19 mouse cellular contexts compared by ENCODE assay signal in genomic region chr7:67968394-67968793, GRCm38 (mm10). TPM values are rescaled to one million over a fixed set of nuclear protein-coding genes. Genes with fewer than 3 reads are reported as not detected.
DNase-seq lines count a peak whose midpoint lies in the region; ATAC-seq lines count a peak whose summit lies in the region.
"Had no signal": no experiment of that assay in that cellular context is flagged by ENCODE, and none has a peak within 500 bp of the region (broad histone marks: within the 10 kb centered on the region; RNA-seq: fewer than 3 reads in every experiment).

No protein-coding gene starts in this region.

- no peaks in the 10 kb centered on the region for H3K9me3 ChIP-seq in heart, embryonic 16.5 days (replicated peaks; ENCODE audit: control insufficient read depth, low read length)
- no peaks in the 10 kb centered on the region for H3K9me3 ChIP-seq in midbrain, embryonic 11.5 days (ENCODE audit: control insufficient read depth, low read length)
- H3K9me3 ChIP-seq: hindbrain, embryonic 10.5 days; limb, embryonic 13.5 days; liver, embryonic 15.5 days; midbrain, embryonic 13.5 days had no signal

- no peak for DNase-seq in heart, postnatal 36 days
- DNase-seq in 3134 (ENCODE audit: extremely low read depth, insufficient read length, low spot score) (peak; percentile 28), NIH3T3 (ENCODE audit: low read depth) (peak; percentile 85)
- peak; percentile 43 for DNase-seq in mesoderm, embryonic 11.5 days (ENCODE audit: low read depth, low spot score)
- no peak for DNase-seq in natural killer cell, adult 2 months (ENCODE audit: low spot score in 2 of 2)
- no peak for DNase-seq in midbrain, embryonic 11.5 days (ENCODE audit: low spot score, missing footprints)
- DNase-seq: adrenal gland, postnatal 10 days; cerebellum, postnatal 25 days; embryo, embryonic 11 days; gastrocnemius, postnatal 10 days; right cerebral cortex, postnatal 14 days; spleen, adult 18-20 months; thymus, adult 2 months had no signal

- peaks cover 53% of the 10 kb centered on the region for H3K4me1 ChIP-seq in heart, embryonic 16.5 days (ENCODE audit: control insufficient read depth, insufficient read depth, low read length)
- peaks cover 21% of the 10 kb centered on the region for H3K4me1 ChIP-seq in midbrain, embryonic 11.5 days (ENCODE audit: control insufficient read depth, insufficient read depth, low read length)

- no peak overlapping the region for H3K9ac ChIP-seq in heart, embryonic 16.5 days (ENCODE audit: low read length)
- H3K9ac ChIP-seq in midbrain, embryonic 11.5 days (ENCODE audit: low read length), result no peak overlapping the region
- H3K9ac ChIP-seq: limb, embryonic 13.5 days; liver, embryonic 15.5 days; midbrain, embryonic 13.5 days had no signal

- H3K36me3 ChIP-seq in heart, embryonic 16.5 days (ENCODE audit: control insufficient read depth, insufficient read depth), result no peaks in the 10 kb centered on the region
- H3K36me3 ChIP-seq in midbrain, embryonic 11.5 days (ENCODE audit: control insufficient read depth, insufficient read depth, low read length), result no peaks in the 10 kb centered on the region
- H3K36me3 ChIP-seq: liver, embryonic 15.5 days; midbrain, embryonic 13.5 days had no signal

- intact Hi-C loops in heart, postnatal 36 days (cut with DNase I), result no loop called here

- WGBS in heart, embryonic 16.5 days, result 43% methylated on average over 12 of the region's 12 CpGs
- 89% methylated on average over 12 of the region's 12 CpGs for WGBS in midbrain, embryonic 11.5 days

- H3K4me3 ChIP-seq in heart, embryonic 16.5 days (ENCODE audit: low read length), result no peak overlapping the region
- no peak overlapping the region for H3K4me3 ChIP-seq in midbrain, embryonic 11.5 days (ENCODE audit: low read depth, low read length)
- H3K4me3 ChIP-seq: hindbrain, embryonic 10.5 days; limb, embryonic 13.5 days; liver, embryonic 15.5 days; midbrain, embryonic 13.5 days had no signal

- no peaks in the 10 kb centered on the region for H3K27me3 ChIP-seq in heart, embryonic 16.5 days (ENCODE audit: control insufficient read depth, insufficient read depth, low read length)
- no peaks in the 10 kb centered on the region for H3K27me3 ChIP-seq in midbrain, embryonic 11.5 days (ENCODE audit: control insufficient read depth, insufficient read depth, low read length)
- H3K27me3 ChIP-seq: limb, embryonic 13.5 days; midbrain, embryonic 13.5 days had no signal

- H3K27ac ChIP-seq in heart, embryonic 16.5 days (ENCODE audit: low read length), result peak overlapping the region; percentile 47
- no peak overlapping the region for H3K27ac ChIP-seq in midbrain, embryonic 11.5 days (ENCODE audit: low read depth, low read length)
- H3K27ac ChIP-seq: hindbrain, embryonic 10.5 days; limb, embryonic 13.5 days; liver, embryonic 15.5 days; midbrain, embryonic 13.5 days had no signal

- ATAC-seq in heart, embryonic 16.5 days (replicated peaks; ENCODE audit: extremely low read depth, insufficient read depth, low FRiP score), result no peak
- no peak for ATAC-seq in midbrain, embryonic 11.5 days (ENCODE audit: low FRiP score)
- ATAC-seq: activated CD4-positive, CD25-positive, alpha-beta regulatory T cell, adult 4 months; midbrain, embryonic 13.5 days had no signal

- peak overlapping the region; percentile 25; the same call in 1 of the 2 replicates for H3K4me2 ChIP-seq in heart, embryonic 16.5 days (ENCODE audit: low read depth, low read length)
- H3K4me2 ChIP-seq in midbrain, embryonic 11.5 days, result no peak overlapping the region
- H3K4me2 ChIP-seq: limb, embryonic 13.5 days; liver, embryonic 15.5 days; midbrain, embryonic 13.5 days had no signal

RNA-seq across cellular contexts. Expression of gene Igf1r, which starts 15.8 kb away (rescaled TPM):
- polyA plus RNA-seq in heart, embryonic 16.5 days (2015; fragmentation: Nextera tagmentation; extraction: Ambion mirVana), result 16.4 and 18.4 TPM in 2 replicates
- 10 to 100 TPM; 15.4 to 21.1 TPM for total RNA-seq in heart, postnatal 36 days (2021)
- 20.0 and 20.8 TPM in 2 replicates for polyA plus RNA-seq in midbrain, embryonic 11.5 days (2014; fragmentation: Nextera tagmentation; extraction: Ambion mirVana)

Comparison
In these comparisons a context has a peak if more than half of its experiments do, and no peak if none do; other contexts are left out.
1. DNase-seq: peak in 3134 (single experiment), NIH3T3 (single experiment) and mesoderm, embryonic 11.5 days (single experiment); none in heart, postnatal 36 days (0 of 2), natural killer cell, adult 2 months (0 of 2) and midbrain, embryonic 11.5 days (single experiment).